Mouse (Mus musculus) neural tube, embryonic 11.5 days (tissue): ENCODE data around the gene Dnmt3l. TPM values are rescaled to one million over a fixed set of nuclear protein-coding genes. Genes with fewer than 3 reads are reported as not detected.

Source experiments
- ATAC-seq: fragments of 200-750 bp; cut with Nextera tagmentation; 2 replicates; pipeline ENCODE4 v1.8.0; 2017; ENCODE audit warnings: moderate number of reproducible peaks, mild to moderate bottlenecking, moderate TSS enrichment, moderate library complexity; ENCODE audit not compliant: insufficient read depth, low FRiP score, low TSS enrichment
- DNase-seq: peaks from one replicate; pipeline ENCODE4 v3.0.0-alpha.2; 2015; ENCODE audit warnings: low spot score
- H3K27ac ChIP-seq: fragments of 300-500 bp; sonication (generic); 2 replicates; pipeline ENCODE4 v1.5.1; 2014; ENCODE audit warnings: low read depth, mild to moderate bottlenecking, low read length
- H3K27me3 ChIP-seq: fragments of 300-500 bp; sonication (generic); 2 replicates; pipeline ENCODE4 v1.6.1; 2014; ENCODE audit warnings: mild to moderate bottlenecking, low read length, mixed read lengths; ENCODE audit not compliant: control insufficient read depth, insufficient read depth
- H3K36me3 ChIP-seq: fragments of 300-500 bp; sonication (generic); 2 replicates; pipeline ENCODE4 v1.6.1; 2014; ENCODE audit warnings: mild to moderate bottlenecking, low read length, moderate library complexity, mixed read lengths; ENCODE audit not compliant: control insufficient read depth, insufficient read depth
- H3K4me1 ChIP-seq: fragments of 300-500 bp; sonication (generic); 2 replicates; pipeline ENCODE4 v1.6.1; 2014; ENCODE audit warnings: low read length, mixed read lengths; ENCODE audit not compliant: control insufficient read depth, insufficient read depth
- H3K4me2 ChIP-seq: fragments of 300-500 bp; sonication (generic); 2 replicates; pipeline ENCODE4 v1.6.1; 2014; ENCODE audit warnings: low read depth, mild to moderate bottlenecking, moderate library complexity
- H3K4me3 ChIP-seq: fragments of 300-500 bp; sonication (generic); 2 replicates; pipeline ENCODE4 v1.5.1; 2014; ENCODE audit warnings: low read depth, low read length
- H3K9ac ChIP-seq: fragments of 300-500 bp; sonication (generic); 2 replicates; pipeline ENCODE4 v1.6.1; 2014; ENCODE audit warnings: mild to moderate bottlenecking, low read length
- H3K9me3 ChIP-seq: fragments of 300-500 bp; sonication (generic); 2 replicates; pipeline ENCODE4 v1.6.1; 2016; ENCODE audit warnings: low read length; ENCODE audit not compliant: control insufficient read depth
- WGBS: fragments of 180-500 bp; shearing (Covaris S2); extraction: QIAGEN DNeasy Blood & Tissue Kit; methylation state at CpG from one replicate; pipeline ENCODE4 v1.1.7; 2014; 5-methylcytosine and 5-hydroxymethylcytosine counted together
- polyA plus RNA-seq: library from polyadenylated mRNA; unstranded; fragments of >200 nt; fragmentation: Nextera tagmentation; extraction: Ambion mirVana; gene quantifications from 2 replicates; pipeline ENCODE4 v1.2.1, GENCODE M21; 2014

Dnmt3l gene
- polyA plus RNA-seq, 1 experiment from 2014 or later: not detected

- Histone ChIP-seq H3K4me1 (no peaks in the 10 kb centered on the region), H3K9ac (no peak overlapping the region), H3K4me3 (no peak overlapping the region), H3K4me2 (no peak overlapping the region), H3K27ac (no peak overlapping the region), H3K27me3 (no peaks in the 10 kb centered on the region), H3K9me3 (no peaks in the 10 kb centered on the region), H3K36me3 (no peaks in the 10 kb centered on the region)
- ATAC-seq (no peak), DNase-seq (no peak)
- 65% methylated on average over 1 of the region's 1 CpGs for WGBS
These were observed 42.3 kb downstream of the Dnmt3l start for GRCm38 (mm10) chr10:78084073-78084472.

GRCm38 (mm10) chr10:78085711-78086110, 44.0 kb downstream of the Dnmt3l start:
- WGBS: 90% methylated on average over 6 of the region's 6 CpGs
- ATAC-seq (no peak), DNase-seq (no peak)
- no peak overlapping the region for H3K9ac ChIP-seq
- H3K27me3 ChIP-seq: no peaks in the 10 kb centered on the region
- no peaks in the 10 kb centered on the region for H3K4me1 ChIP-seq
- H3K36me3 ChIP-seq: no peaks in the 10 kb centered on the region
- H3K4me2 ChIP-seq: no peak overlapping the region
- H3K4me3 ChIP-seq: no peak overlapping the region
- no peaks in the 10 kb centered on the region for H3K9me3 ChIP-seq
- H3K27ac ChIP-seq: no peak overlapping the region

GRCm38 (mm10) chr10:78086444-78087061, 44.8 kb downstream of the Dnmt3l start:
- no peak for DNase-seq
- ATAC-seq: no peak
- H3K36me3 ChIP-seq: no peaks in the 10 kb centered on the region
- H3K4me3 ChIP-seq: no peak overlapping the region
- H3K27me3 ChIP-seq: no peaks in the 10 kb centered on the region
- no peaks in the 10 kb centered on the region for H3K9me3 ChIP-seq
- no peak overlapping the region for H3K9ac ChIP-seq
- WGBS: 83% methylated on average over 10 of the region's 10 CpGs
- H3K4me1 ChIP-seq: no peaks in the 10 kb centered on the region
- no peak overlapping the region for H3K4me2 ChIP-seq
- no peak overlapping the region for H3K27ac ChIP-seq

- no peak overlapping the region for H3K27ac ChIP-seq
- H3K36me3 ChIP-seq: no peaks in the 10 kb centered on the region
- no peak overlapping the region for H3K4me2 ChIP-seq
- no peaks in the 10 kb centered on the region for H3K9me3 ChIP-seq
- H3K4me3 ChIP-seq: no peak overlapping the region
- no peak overlapping the region for H3K9ac ChIP-seq
- DNase-seq (no peak), ATAC-seq (no peak)
- WGBS: 87% methylated on average over 6 of the region's 6 CpGs
- no peaks in the 10 kb centered on the region for H3K27me3 ChIP-seq
- no peaks in the 10 kb centered on the region for H3K4me1 ChIP-seq
These were observed 45.4 kb downstream of the Dnmt3l start for GRCm38 (mm10) chr10:78087101-78087511.

GRCm38 (mm10) chr10:78090246-78090645, 48.5 kb downstream of the Dnmt3l start:
- H3K9ac ChIP-seq: no peak overlapping the region
- H3K36me3 ChIP-seq: no peaks in the 10 kb centered on the region
- H3K9me3 ChIP-seq: no peaks in the 10 kb centered on the region
- H3K27me3 ChIP-seq: no peaks in the 10 kb centered on the region
- WGBS: 67% methylated on average over 6 of the region's 6 CpGs
- no peaks in the 10 kb centered on the region for H3K4me1 ChIP-seq
- no peak overlapping the region for H3K4me2 ChIP-seq
- no peak overlapping the region for H3K4me3 ChIP-seq
- DNase-seq (no peak), ATAC-seq (no peak)
- no peak overlapping the region for H3K27ac ChIP-seq

GRCm38 (mm10) chr10:78090706-78091491, 49.2 kb downstream of the Dnmt3l start:
- H3K27ac ChIP-seq: no peak overlapping the region
- WGBS: 79% methylated on average over 4 of the region's 4 CpGs
- DNase-seq (no peak), ATAC-seq (no peak)
- H3K4me1 ChIP-seq: no peaks in the 10 kb centered on the region
- H3K9ac ChIP-seq: no peak overlapping the region
- no peak overlapping the region for H3K4me3 ChIP-seq
- no peaks in the 10 kb centered on the region for H3K9me3 ChIP-seq
- no peaks in the 10 kb centered on the region for H3K27me3 ChIP-seq
- no peaks in the 10 kb centered on the region for H3K36me3 ChIP-seq
- no peak overlapping the region for H3K4me2 ChIP-seq

GRCm38 (mm10) chr10:78091865-78092724, 50.3 kb downstream of the Dnmt3l start:
- H3K9ac ChIP-seq: no peak overlapping the region
- H3K36me3 ChIP-seq: no peaks in the 10 kb centered on the region
- H3K9me3 ChIP-seq: no peaks in the 10 kb centered on the region
- WGBS: 91% methylated on average over 23 of the region's 23 CpGs
- no peak overlapping the region for H3K4me3 ChIP-seq
- no peaks in the 10 kb centered on the region for H3K4me1 ChIP-seq
- H3K27ac ChIP-seq: no peak overlapping the region
- no peak overlapping the region for H3K4me2 ChIP-seq
- DNase-seq (no peak), ATAC-seq (no peak)
- H3K27me3 ChIP-seq: no peaks in the 10 kb centered on the region

GRCm38 (mm10) chr10:78092725-78093029, 50.9 kb downstream of the Dnmt3l start:
- no peak overlapping the region for H3K9ac ChIP-seq
- H3K27ac ChIP-seq: no peak overlapping the region
- H3K4me3 ChIP-seq: no peak overlapping the region
- H3K4me2 ChIP-seq: no peak overlapping the region
- H3K36me3 ChIP-seq: no peaks in the 10 kb centered on the region
- DNase-seq: no peak
- no peaks in the 10 kb centered on the region for H3K27me3 ChIP-seq
- H3K9me3 ChIP-seq: no peaks in the 10 kb centered on the region
- H3K4me1 ChIP-seq: no peaks in the 10 kb centered on the region
- no peak for ATAC-seq
- WGBS: 89% methylated on average over 13 of the region's 13 CpGs
